Mouse (Mus musculus): Measurements from ENCODE around the gene Serpina6. TPM values are rescaled to one million over a fixed set of nuclear protein-coding genes. Genes with fewer than 3 reads are reported as not detected.
A peak's percentile ranks its signal among the peaks of the same experiment; 100 is the strongest.

Gene Serpina6
- total and polyA plus RNA-seq, 2 experiments = 246 to 256 TPM

GRCm38 (mm10) chr12:103635846-103636245, 21.2 kb downstream of the Serpina6 start:
- DNase-seq (ENCODE audit: extremely low read depth, low read depth, low spot score) = peak; percentile 99
- H3K4me1 ChIP-seq (ENCODE audit: control insufficient read depth, insufficient read depth, low read length) = peaks cover 23% of the 10 kb centered on the region
- TF ChIP-seq POLR2A (IDR thresholded peaks at IDR 0.05; ENCODE audit: extremely low read depth, insufficient read depth, low read length) (no peak), CTCF (IDR thresholded peaks at IDR 0.05; ENCODE audit: low read depth, low read length) (no peak)

GRCm38 (mm10) chr12:103634430-103634829, 22.6 kb downstream of the Serpina6 start:
- Histone ChIP-seq H3K36me3 (ENCODE audit: control insufficient read depth, insufficient read depth, low read length) (no peaks in the 10 kb centered on the region), H3K9ac (ENCODE audit: low read depth, low read length) (no peak overlapping the region), H3K4me3 (ENCODE audit: insufficient read depth, low read depth, low read length) (no peak overlapping the region), H3K27ac (replicated peaks; ENCODE audit: insufficient read depth, low read depth, low read length) (peak overlapping the region; percentile 55; the same call in 1 of the 2 replicates), H3K79me2 (ENCODE audit: control insufficient read depth, insufficient read depth, low read length) (peaks cover 16% of the 10 kb centered on the region; the same call in 1 of the 2 replicates), H3K27me3 (ENCODE audit: control insufficient read depth, insufficient read depth, low read length) (no peaks in the 10 kb centered on the region), H3K4me1 (ENCODE audit: control insufficient read depth, insufficient read depth, low read length) (peaks cover 28% of the 10 kb centered on the region)
- no peak for TF ChIP-seq CTCF (IDR thresholded peaks at IDR 0.05; ENCODE audit: low read depth, low read length)
- TF ChIP-seq POLR2A (IDR thresholded peaks at IDR 0.05; ENCODE audit: extremely low read depth, insufficient read depth, low read length) = no peak
- no peak for DNase-seq (ENCODE audit: extremely low read depth, low read depth, low spot score)
- WGBS = 92% methylated on average over 2 of the region's 2 CpGs

More at GRCm38 (mm10) chr12:103635846-103636245, 21.2 kb downstream of the Serpina6 start:
- Histone ChIP-seq H3K27ac (replicated peaks; ENCODE audit: insufficient read depth, low read depth, low read length) (peak overlapping the region; percentile 79), H3K36me3 (ENCODE audit: control insufficient read depth, insufficient read depth, low read length) (no peaks in the 10 kb centered on the region), H3K4me3 (ENCODE audit: insufficient read depth, low read depth, low read length) (no peak overlapping the region), H3K9ac (ENCODE audit: low read depth, low read length) (no peak overlapping the region), H3K27me3 (ENCODE audit: control insufficient read depth, insufficient read depth, low read length) (no peaks in the 10 kb centered on the region), H3K79me2 (ENCODE audit: control insufficient read depth, insufficient read depth, low read length) (peaks cover 2% of the 10 kb centered on the region; the same call in 1 of the 2 replicates)
- WGBS = 23% methylated on average over 2 of the region's 2 CpGs

DNA sequence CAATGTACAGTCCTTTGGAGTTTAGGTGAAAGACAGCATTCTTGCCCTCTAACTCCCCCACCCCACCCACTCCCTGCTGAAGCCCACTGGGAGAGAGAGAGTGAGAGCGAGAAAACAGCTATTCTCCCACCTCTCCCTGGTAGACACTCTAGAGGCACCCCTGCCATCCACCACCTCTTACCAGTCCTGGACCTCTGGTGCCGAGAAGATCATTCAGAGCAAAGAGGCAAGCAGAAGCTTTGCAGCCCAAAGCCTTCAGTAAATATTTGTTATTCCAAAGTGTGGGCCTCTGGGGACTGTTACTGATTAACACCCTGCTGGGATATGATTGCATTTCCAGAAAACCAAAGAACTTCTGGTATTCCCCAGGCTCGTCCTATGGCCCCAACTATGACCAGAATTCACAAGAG, 25.8 kb downstream of the Serpina6 start, which contains the start of gene Serpina10:
Gene Serpina10, minus strand, starts transcription at position 242 of the 410 bp plus-strand sequence.
- Histone ChIP-seq H3K4me1 (ENCODE audit: control insufficient read depth, insufficient read depth, low read length) (peaks cover 54% of the 10 kb centered on the region), H3K9ac (ENCODE audit: low read depth, low read length) (peak within 1 kb of the TSS; percentile 90), H3K79me2 (ENCODE audit: control insufficient read depth, insufficient read depth, low read length) (peaks cover 39% of the 10 kb centered on the region), H3K4me3 (ENCODE audit: insufficient read depth, low read depth, low read length) (peak within 1 kb of the TSS; percentile 70), H3K36me3 (ENCODE audit: control insufficient read depth, insufficient read depth, low read length) (peaks cover 21% of the 10 kb centered on the region), H3K27ac (replicated peaks; ENCODE audit: insufficient read depth, low read depth, low read length) (peak within 1 kb of the TSS; percentile 96), H3K27me3 (ENCODE audit: control insufficient read depth, insufficient read depth, low read length) (no peaks in the 10 kb centered on the region)
- peak; percentile 96 for DNase-seq (ENCODE audit: extremely low read depth, low read depth, low spot score)
- TF ChIP-seq POLR2A (IDR thresholded peaks at IDR 0.05; ENCODE audit: extremely low read depth, insufficient read depth, low read length) (peak; percentile 72; the same call in 1 of the 2 replicates), CTCF (IDR thresholded peaks at IDR 0.05; ENCODE audit: low read depth, low read length) (no peak)
- WGBS = 16% methylated on average over 3 of the region's 3 CpGs

GRCm38 (mm10) chr12:103616860-103617261, 40.2 kb downstream of the Serpina6 start:
- 46% methylated on average over 10 of the region's 10 CpGs for WGBS
- DNase-seq (ENCODE audit: extremely low read depth, low read depth, low spot score) = no peak
- Histone ChIP-seq H3K79me2 (ENCODE audit: control insufficient read depth, insufficient read depth, low read length) (no peaks in the 10 kb centered on the region), H3K9ac (ENCODE audit: low read depth, low read length) (no peak overlapping the region), H3K36me3 (ENCODE audit: control insufficient read depth, insufficient read depth, low read length) (peaks cover 39% of the 10 kb centered on the region), H3K27me3 (ENCODE audit: control insufficient read depth, insufficient read depth, low read length) (no peaks in the 10 kb centered on the region), H3K4me3 (ENCODE audit: insufficient read depth, low read depth, low read length) (no peak overlapping the region), H3K27ac (replicated peaks; ENCODE audit: insufficient read depth, low read depth, low read length) (no peak overlapping the region), H3K4me1 (ENCODE audit: control insufficient read depth, insufficient read depth, low read length) (peaks cover 15% of the 10 kb centered on the region)
- no peak for TF ChIP-seq POLR2A (IDR thresholded peaks at IDR 0.05; ENCODE audit: extremely low read depth, insufficient read depth, low read length)
- TF ChIP-seq CTCF (IDR thresholded peaks at IDR 0.05; ENCODE audit: low read depth, low read length) = no peak

DNA sequence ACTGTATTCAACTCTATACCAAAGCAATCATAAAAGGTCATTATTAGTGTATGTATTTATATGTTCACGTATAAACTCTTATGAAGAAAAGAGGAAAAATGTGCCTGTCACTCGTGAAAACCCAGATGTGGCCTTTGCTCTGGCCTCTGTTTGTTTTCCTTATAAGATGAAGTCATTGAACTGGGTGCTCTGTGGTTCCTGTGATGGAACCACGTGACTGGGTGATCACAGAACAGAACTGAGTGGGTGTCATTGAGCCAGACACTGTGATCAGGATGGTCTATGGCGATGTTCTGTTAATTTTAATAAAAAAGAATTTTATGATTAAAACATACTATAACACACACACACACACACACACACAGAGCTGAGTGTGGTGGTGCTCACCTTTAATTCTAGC, 41.3 kb downstream of the Serpina6 start:
- Histone ChIP-seq H3K4me3 (ENCODE audit: insufficient read depth, low read depth, low read length) (no peak overlapping the region), H3K79me2 (ENCODE audit: control insufficient read depth, insufficient read depth, low read length) (no peaks in the 10 kb centered on the region), H3K4me1 (ENCODE audit: control insufficient read depth, insufficient read depth, low read length) (peaks cover 15% of the 10 kb centered on the region), H3K9ac (ENCODE audit: low read depth, low read length) (no peak overlapping the region), H3K36me3 (ENCODE audit: control insufficient read depth, insufficient read depth, low read length) (peaks cover 48% of the 10 kb centered on the region), H3K27me3 (ENCODE audit: control insufficient read depth, insufficient read depth, low read length) (no peaks in the 10 kb centered on the region), H3K27ac (replicated peaks; ENCODE audit: insufficient read depth, low read depth, low read length) (peak overlapping the region; percentile 25; the same call in 1 of the 2 replicates)
- DNase-seq (ENCODE audit: extremely low read depth, low read depth, low spot score) = peak; percentile 86
- 15% methylated on average over 4 of the region's 4 CpGs for WGBS
- no peak for TF ChIP-seq CTCF (IDR thresholded peaks at IDR 0.05; ENCODE audit: low read depth, low read length)

DNA sequence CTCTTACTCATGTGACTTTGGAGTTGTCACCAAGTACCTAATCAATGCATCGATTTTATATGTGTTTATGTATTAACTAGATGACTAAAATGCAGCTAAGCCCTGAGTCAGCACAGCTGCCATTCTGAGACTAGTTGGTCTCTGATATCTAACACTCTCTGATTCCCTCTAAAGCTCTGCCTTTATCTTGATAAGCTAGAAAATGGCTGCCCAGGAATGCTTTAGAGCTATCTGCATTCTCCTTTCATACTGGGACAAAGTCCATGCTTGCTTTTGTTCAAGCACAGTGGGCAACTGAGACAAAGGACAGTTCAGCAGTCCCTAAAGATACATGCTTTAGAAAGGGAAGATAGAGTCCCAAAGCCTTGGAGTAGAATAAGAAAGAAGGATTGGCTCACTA, 41.9 kb downstream of the Serpina6 start:
- 35% methylated on average over 1 of the region's 1 CpGs for WGBS
- H3K27ac ChIP-seq (replicated peaks; ENCODE audit: insufficient read depth, low read depth, low read length) = peak overlapping the region; percentile 83
- H3K27me3 ChIP-seq (ENCODE audit: control insufficient read depth, insufficient read depth, low read length) = no peaks in the 10 kb centered on the region

More for the DNA sequence above, 41.9 kb downstream of the Serpina6 start:
- peak; percentile 59 for DNase-seq (ENCODE audit: extremely low read depth, low read depth, low spot score)
- Histone ChIP-seq H3K79me2 (ENCODE audit: control insufficient read depth, insufficient read depth, low read length) (no peaks in the 10 kb centered on the region), H3K4me3 (ENCODE audit: insufficient read depth, low read depth, low read length) (no peak overlapping the region), H3K36me3 (ENCODE audit: control insufficient read depth, insufficient read depth, low read length) (peaks cover 54% of the 10 kb centered on the region), H3K4me1 (ENCODE audit: control insufficient read depth, insufficient read depth, low read length) (peaks cover 15% of the 10 kb centered on the region), H3K9ac (ENCODE audit: low read depth, low read length) (no peak overlapping the region)
- TF ChIP-seq POLR2A (IDR thresholded peaks at IDR 0.05; ENCODE audit: extremely low read depth, insufficient read depth, low read length) = no peak
- no peak for TF ChIP-seq CTCF (IDR thresholded peaks at IDR 0.05; ENCODE audit: low read depth, low read length)

Data from liver, adult 2 months (tissue).